Mouse (Mus musculus): ENCODE data around the gene Arl8b. TPM values are rescaled to one million over a fixed set of nuclear protein-coding genes. Genes with fewer than 3 reads are reported as not detected.

Arl8b gene
- total and polyA plus RNA-seq, 3 experiments: 37.7 to 120 (median 75.2) TPM

- no peak overlapping the region for H3K27ac ChIP-seq (ENCODE audit: control insufficient read depth, low read depth, low read length)
- H3K4me3 ChIP-seq (ENCODE audit: control insufficient read depth in 1 of 2, insufficient read depth in 1 of 2, low read depth in 2 of 2, low read length in 2 of 2): no peak overlapping the region
- H3K9ac ChIP-seq (ENCODE audit: control insufficient read depth, low read depth, low read length, poor library complexity, severe bottlenecking): no peak overlapping the region
- no peaks in the 10 kb centered on the region for H3K79me2 ChIP-seq (ENCODE audit: control insufficient read depth, insufficient read depth, low read length, poor library complexity)
- H3K27me3 ChIP-seq (ENCODE audit: control insufficient read depth in 1 of 2, insufficient read depth in 2 of 2, low read length in 2 of 2): no peaks in the 10 kb centered on the region
- no peaks in the 10 kb centered on the region for H3K9me3 ChIP-seq (replicated peaks; ENCODE audit: insufficient read depth, low read length)
- H3K36me3 ChIP-seq (ENCODE audit: control insufficient read depth in 1 of 2, insufficient read depth in 2 of 2, low read length in 2 of 2): peaks cover 0 to 7% of the 10 kb centered on the region in 2 experiments; a peak in 2 of 4 replicates
- TF ChIP-seq ELF1 (IDR thresholded peaks at IDR 0.05; ENCODE audit: low read depth, low read length) (no peak), SIN3A (IDR thresholded peaks at IDR 0.05; ENCODE audit: low read length) (no peak), MYC (IDR thresholded peaks at IDR 0.05; ENCODE audit: low read depth, low read length) (no peak), ZNF384 (IDR thresholded peaks at IDR 0.05; ENCODE audit: low read depth, low read length) (no peak), EP300 (IDR thresholded peaks at IDR 0.05; ENCODE audit: low read depth in 1 of 2, low read length in 2 of 2) (no peak), TBP (IDR thresholded peaks at IDR 0.05; ENCODE audit: low read depth, low read length) (no peak), ZC3H11A (IDR thresholded peaks at IDR 0.05; ENCODE audit: low read depth, low read length) (no peak), NRF1 (IDR thresholded peaks at IDR 0.05; ENCODE audit: insufficient read depth, low read depth, low read length, poor library complexity, severe bottlenecking) (no peak), UBTF (IDR thresholded peaks at IDR 0.05; ENCODE audit: borderline replicate concordance, insufficient read depth, low read depth, low read length) (no peak), RCOR1 (IDR thresholded peaks at IDR 0.05; ENCODE audit: low read depth, low read length) (no peak), MAFK (IDR thresholded peaks at IDR 0.05; ENCODE audit: borderline replicate concordance, low read depth, low read length) (no peak)
- no peak for DNase-seq (ENCODE audit: low read depth, low spot score)
- no peaks in the 10 kb centered on the region for H3K4me1 ChIP-seq (ENCODE audit: control insufficient read depth in 1 of 2, insufficient read depth in 2 of 2, low read length in 2 of 2)
These were observed 75.7 kb downstream of the Arl8b start for GRCm38 (mm10) chr6:108858583-108858982.

- no peaks in the 10 kb centered on the region for H3K9me3 ChIP-seq (replicated peaks; ENCODE audit: insufficient read depth, low read length)
- H3K4me3 ChIP-seq (ENCODE audit: control insufficient read depth in 1 of 2, insufficient read depth in 1 of 2, low read depth in 2 of 2, low read length in 2 of 2): no peak overlapping the region
- TF ChIP-seq GABPA (IDR thresholded peaks at IDR 0.05; ENCODE audit: low read depth, low read length): no peak
- no peak for TF ChIP-seq ZKSCAN1 (IDR thresholded peaks at IDR 0.05; ENCODE audit: low read depth, low read length)
- TF ChIP-seq TCF12 (IDR thresholded peaks at IDR 0.05; ENCODE audit: low read depth, low read length): no peak
- no peak for TF ChIP-seq KAT2A (conservative IDR thresholded peaks at IDR 0.05; ENCODE audit: low read depth, low read length)
- no peak for TF ChIP-seq JUND (IDR thresholded peaks at IDR 0.05; ENCODE audit: low read depth, low read length)
- TF ChIP-seq CTCF (IDR thresholded peaks at IDR 0.05 in 2 of 3, conservative IDR thresholded peaks at IDR 0.05 in 1 of 3; ENCODE audit: control insufficient read depth in 1 of 3, insufficient read depth in 1 of 3, low read depth in 2 of 3, low read length in 3 of 3, poor library complexity in 1 of 3, severe bottlenecking in 1 of 3): no peak
- TF ChIP-seq SIN3A (IDR thresholded peaks at IDR 0.05; ENCODE audit: low read length): no peak
- no peak for TF ChIP-seq CHD1 (IDR thresholded peaks at IDR 0.05; ENCODE audit: low read depth, low read length)
- no peak for TF ChIP-seq RAD21 (IDR thresholded peaks at IDR 0.05; ENCODE audit: low read depth, low read length)
- no peak for TF ChIP-seq E2F4 (IDR thresholded peaks at IDR 0.05; ENCODE audit: borderline replicate concordance, low read depth, low read length)
- no peak for TF ChIP-seq USF2 (IDR thresholded peaks at IDR 0.05; ENCODE audit: borderline replicate concordance in 1 of 2, insufficient read depth in 1 of 2, low read depth in 1 of 2, low read length in 2 of 2)
- no peak for TF ChIP-seq GATA1 (IDR thresholded peaks at IDR 0.05; ENCODE audit: low read depth, low read length)
- no peak for TF ChIP-seq EP300 (IDR thresholded peaks at IDR 0.05; ENCODE audit: low read depth in 1 of 2, low read length in 2 of 2)
- TF ChIP-seq ZNF384 (IDR thresholded peaks at IDR 0.05; ENCODE audit: low read depth, low read length): no peak
- no peak for TF ChIP-seq RCOR1 (IDR thresholded peaks at IDR 0.05; ENCODE audit: low read depth, low read length)
- TF ChIP-seq ETS1 (IDR thresholded peaks at IDR 0.05; ENCODE audit: low read depth, low read length): no peak
- TF ChIP-seq ZC3H11A (IDR thresholded peaks at IDR 0.05; ENCODE audit: low read depth, low read length): no peak
- H3K36me3 ChIP-seq (ENCODE audit: control insufficient read depth in 1 of 2, insufficient read depth in 2 of 2, low read length in 2 of 2): no peaks in the 10 kb centered on the region
- H3K9ac ChIP-seq (ENCODE audit: control insufficient read depth, low read depth, low read length, poor library complexity, severe bottlenecking): no peak overlapping the region
- no peaks in the 10 kb centered on the region for H3K79me2 ChIP-seq (ENCODE audit: control insufficient read depth, insufficient read depth, low read length, poor library complexity)
- H3K4me1 ChIP-seq (ENCODE audit: control insufficient read depth in 1 of 2, insufficient read depth in 2 of 2, low read length in 2 of 2): no peaks in the 10 kb centered on the region
- no peak for DNase-seq (ENCODE audit: low read depth, low spot score)
- H3K27ac ChIP-seq (ENCODE audit: control insufficient read depth, low read depth, low read length): no peak overlapping the region
- H3K27me3 ChIP-seq (ENCODE audit: control insufficient read depth in 1 of 2, insufficient read depth in 2 of 2, low read length in 2 of 2): no peaks in the 10 kb centered on the region
These were observed 78.3 kb downstream of the Arl8b start for GRCm38 (mm10) chr6:108861226-108861625.
